Mouse (Mus musculus): Measurements from ENCODE around the gene Vmn1r179. TPM values are rescaled to one million over a fixed set of nuclear protein-coding genes. Genes with fewer than 3 reads are reported as not detected.
"Not testable (repeated sequence)": the region's sequence is repeated elsewhere in the genome, so short reads cannot be mapped to it uniquely, and the experiment has no call there.

The Vmn1r179 gene
- polyA plus RNA-seq (2012; ENCODE audit: insufficient read depth, insufficient read length, low replicate concordance, missing spikeins), result not detected in 2 replicates

GRCm38 (mm10) chr7:23926678-23927077, at the start of gene Vmn1r179:
TSS of gene Vmn1r179 (plus strand) at chr7:23926978.
- 47% methylated on average over 2 of the region's 2 CpGs for WGBS
- Histone ChIP-seq H3K4me3 (ENCODE audit: insufficient read depth, low read depth, low read length) (no peak within 1 kb of the TSS), H3K27ac (ENCODE audit: insufficient read depth, low read depth, low read length) (no peak within 1 kb of the TSS), H3K4me1 (ENCODE audit: control insufficient read depth, insufficient read depth, low read length) (no peaks in the 10 kb centered on the region)
- TF ChIP-seq CTCF (IDR thresholded peaks at IDR 0.05; ENCODE audit: insufficient read depth, low read depth, low read length) (no peak), POLR2A (IDR thresholded peaks at IDR 0.05; ENCODE audit: insufficient read depth, low read depth, low read length) (no peak)

GRCm38 (mm10) chr7:23891709-23892108, 35.1 kb upstream of the Vmn1r179 start, which contains the start of gene Vmn1r178:
TSS of gene Vmn1r178 (plus strand) at chr7:23892009.
- 81% methylated on average over 1 of the region's 1 CpGs for WGBS
- Histone ChIP-seq H3K4me3 (ENCODE audit: insufficient read depth, low read depth, low read length) (no peak within 1 kb of the TSS), H3K27ac (ENCODE audit: insufficient read depth, low read depth, low read length) (no peak within 1 kb of the TSS), H3K4me1 (ENCODE audit: control insufficient read depth, insufficient read depth, low read length) (no peaks in the 10 kb centered on the region)
- TF ChIP-seq CTCF (IDR thresholded peaks at IDR 0.05; ENCODE audit: insufficient read depth, low read depth, low read length) (no peak), POLR2A (IDR thresholded peaks at IDR 0.05; ENCODE audit: insufficient read depth, low read depth, low read length) (no peak)

GRCm38 (mm10) chr7:23950332-23950731, 23.6 kb downstream of the Vmn1r179 start, which contains the start of gene Vmn1r180:
TSS of gene Vmn1r180 (plus strand) at chr7:23950632.
- Histone ChIP-seq H3K27ac (ENCODE audit: insufficient read depth, low read depth, low read length) (no peak within 1 kb of the TSS), H3K4me3 (ENCODE audit: insufficient read depth, low read depth, low read length) (no peak within 1 kb of the TSS), H3K4me1 (ENCODE audit: control insufficient read depth, insufficient read depth, low read length) (no peaks in the 10 kb centered on the region)
- no peak for TF ChIP-seq CTCF (IDR thresholded peaks at IDR 0.05; ENCODE audit: insufficient read depth, low read depth, low read length)

- H3K27ac ChIP-seq (ENCODE audit: insufficient read depth, low read depth, low read length); H3K4me3 ChIP-seq (ENCODE audit: insufficient read depth, low read depth, low read length); H3K4me1 ChIP-seq (ENCODE audit: control insufficient read depth, insufficient read depth, low read length): not testable (repeated sequence)
- 43% methylated on average over 3 of the region's 3 CpGs for WGBS
Observed at GRCm38 (mm10) chr7:23968044-23968443, 41.3 kb downstream of the Vmn1r179 start.

- 87% methylated on average over 9 of the region's 9 CpGs for WGBS
- not testable (repeated sequence) for H3K27ac ChIP-seq (ENCODE audit: insufficient read depth, low read depth, low read length); H3K4me1 ChIP-seq (ENCODE audit: control insufficient read depth, insufficient read depth, low read length); H3K4me3 ChIP-seq (ENCODE audit: insufficient read depth, low read depth, low read length)
Observed at GRCm38 (mm10) chr7:23974315-23974714, 47.5 kb downstream of the Vmn1r179 start, which contains the start of gene Vmn1r181. TSS of gene Vmn1r181 (plus strand) at chr7:23974615.

Other genes starting within 250 kb of the Vmn1r179 start
- gene Vmn1r173, start 226.3 kb upstream of the Vmn1r179 start, polyA plus RNA-seq (2012; ENCODE audit: insufficient read depth, insufficient read length, low replicate concordance, missing spikeins), result not detected in 2 replicates
- gene Vmn1r174, start 174.7 kb upstream of the Vmn1r179 start, polyA plus RNA-seq (2012; ENCODE audit: insufficient read depth, insufficient read length, low replicate concordance, missing spikeins), result not detected in 2 replicates
- gene Vmn1r175, start 116.3 kb upstream of the Vmn1r179 start, polyA plus RNA-seq (2012; ENCODE audit: insufficient read depth, insufficient read length, low replicate concordance, missing spikeins), result not detected in 2 replicates
- gene Vmn1r176, start 89.6 kb upstream of the Vmn1r179 start, polyA plus RNA-seq (2012; ENCODE audit: insufficient read depth, insufficient read length, low replicate concordance, missing spikeins), result not detected in 2 replicates
- gene Vmn1r177, start 60.5 kb upstream of the Vmn1r179 start, polyA plus RNA-seq (2012; ENCODE audit: insufficient read depth, insufficient read length, low replicate concordance, missing spikeins), result not detected in 2 replicates
- gene Vmn1r178, start 35.0 kb upstream of the Vmn1r179 start, polyA plus RNA-seq (2012; ENCODE audit: insufficient read depth, insufficient read length, low replicate concordance, missing spikeins), result not detected in 2 replicates
- not detected in 2 replicates for gene Vmn1r180, start 23.7 kb downstream of the Vmn1r179 start, polyA plus RNA-seq (2012; ENCODE audit: insufficient read depth, insufficient read length, low replicate concordance, missing spikeins)
- gene Vmn1r181, start 47.6 kb downstream of the Vmn1r179 start, polyA plus RNA-seq (2012; ENCODE audit: insufficient read depth, insufficient read length, low replicate concordance, missing spikeins), result not detected in 2 replicates
- not detected in 2 replicates for gene V1rd19, start 74.7 kb downstream of the Vmn1r179 start, polyA plus RNA-seq (2012; ENCODE audit: insufficient read depth, insufficient read length, low replicate concordance, missing spikeins)
- gene Vmn1r183, start 126.3 kb downstream of the Vmn1r179 start, polyA plus RNA-seq (2012; ENCODE audit: insufficient read depth, insufficient read length, low replicate concordance, missing spikeins), result not detected in 2 replicates
- not detected in 2 replicates for gene Zfp180, start 154.9 kb downstream of the Vmn1r179 start, polyA plus RNA-seq (2012; ENCODE audit: insufficient read depth, insufficient read length, low replicate concordance, missing spikeins)
- not detected in 2 replicates for gene Zfp112, start 185.3 kb downstream of the Vmn1r179 start, polyA plus RNA-seq (2012; ENCODE audit: insufficient read depth, insufficient read length, low replicate concordance, missing spikeins)
- gene Zfp235, start 207.2 kb downstream of the Vmn1r179 start, polyA plus RNA-seq (2012; ENCODE audit: insufficient read depth, insufficient read length, low replicate concordance, missing spikeins), result not detected in 2 replicates
- not detected in 2 replicates for gene Zfp114, start 248.1 kb downstream of the Vmn1r179 start, polyA plus RNA-seq (2012; ENCODE audit: insufficient read depth, insufficient read length, low replicate concordance, missing spikeins)

All from olfactory bulb, adult 2 months (tissue).